Mouse (Mus musculus) kidney, adult 2 months (tissue): ENCODE data around the gene Smim1. TPM values are rescaled to one million over a fixed set of nuclear protein-coding genes. Genes with fewer than 3 reads are reported as not detected.

ENCODE experiments used
- DNase-seq: peaks from one replicate; pipeline ENCODE4 v3.0.0; 2021
- H3K27ac ChIP-seq: fragments of 200-500 bp; 2 replicates; pipeline ENCODE4 v1.5.1; 2012; ENCODE audit warnings: low read depth, low read length, control low read depth, inconsistent platforms; ENCODE audit not compliant: insufficient read depth
- H3K27me3 ChIP-seq: fragments of 200-500 bp; replicated peaks from 2 replicates; pipeline ENCODE4 v1.6.1; 2012; ENCODE audit warnings: mild to moderate bottlenecking, moderate library complexity, low read length, inconsistent platforms; ENCODE audit not compliant: control insufficient read depth, insufficient read depth
- H3K36me3 ChIP-seq: fragments of 200-500 bp; 2 replicates; pipeline ENCODE4 v1.6.1; 2012; ENCODE audit warnings: mild to moderate bottlenecking, moderate library complexity, low read length, inconsistent platforms; ENCODE audit not compliant: control insufficient read depth, insufficient read depth
- H3K4me1 ChIP-seq: fragments of 200-500 bp; 2 replicates; pipeline ENCODE4 v1.6.1; 2011; ENCODE audit warnings: low read length; ENCODE audit not compliant: control insufficient read depth, insufficient read depth
- H3K4me3 ChIP-seq: fragments of 200-500 bp; 2 replicates; pipeline ENCODE4 v1.5.1; 2011; ENCODE audit warnings: mild to moderate bottlenecking, low read depth, low read length, control low read depth; ENCODE audit not compliant: insufficient read depth
- CTCF ChIP-seq: fragments of 200-500 bp; conservative IDR thresholded peaks from 2 replicates; pipeline ENCODE4 v1.5.1; 2011; ENCODE audit warnings: low read depth, mild to moderate bottlenecking, control low read depth, low read length, moderate library complexity, mixed read lengths; ENCODE audit not compliant: insufficient read depth, insufficient read length
- POLR2A ChIP-seq: fragments of 200-500 bp; IDR thresholded peaks from one replicate; pipeline ENCODE4 v1.6.1; 2011; ENCODE audit warnings: low read depth, low read length, control low read depth
- WGBS: fragments of 180-500 bp; shearing (Covaris S2); methylation state at CpG from one replicate; pipeline ENCODE4 v1.1.7; 2018; 5-methylcytosine and 5-hydroxymethylcytosine counted together
- polyA plus RNA-seq: library from polyadenylated mRNA; depleted of rRNA; stranded (reverse); fragments of >200 nt; gene quantifications from 2 replicates; pipeline ENCODE4 v1.2.3, GENCODE M21; 2012

The Smim1 gene
- polyA plus RNA-seq, 1 experiment: 294 TPM

DNA sequence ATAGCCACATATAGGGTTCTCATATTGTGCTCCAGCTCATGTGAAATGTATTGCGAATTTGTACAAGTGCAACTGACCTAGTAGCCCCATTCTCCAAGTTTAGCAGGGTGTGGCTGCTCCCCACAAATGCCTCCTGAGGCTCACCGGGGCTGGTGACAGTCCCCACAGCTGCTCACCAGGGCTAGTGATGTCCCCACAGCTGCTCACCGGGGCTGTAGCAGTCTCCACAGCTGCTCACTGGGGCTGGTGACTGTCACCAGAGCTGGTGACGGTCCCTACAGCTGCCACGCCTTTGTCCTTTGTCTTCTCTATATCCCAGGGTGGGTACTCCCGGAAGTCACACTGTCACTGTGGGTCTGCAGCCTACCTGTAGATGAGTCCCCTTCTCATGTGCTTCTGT lies 19.8 kb downstream of the Smim1 start:
- H3K27ac ChIP-seq: no peak overlapping the region
- no peak overlapping the region for H3K4me3 ChIP-seq
- no peaks in the 10 kb centered on the region for H3K27me3 ChIP-seq
- no peaks in the 10 kb centered on the region for H3K4me1 ChIP-seq
- no peaks in the 10 kb centered on the region for H3K36me3 ChIP-seq
- TF ChIP-seq CTCF (no peak), POLR2A (no peak)
- DNase-seq: no peak
- 97% methylated on average over 6 of the region's 6 CpGs for WGBS

DNA sequence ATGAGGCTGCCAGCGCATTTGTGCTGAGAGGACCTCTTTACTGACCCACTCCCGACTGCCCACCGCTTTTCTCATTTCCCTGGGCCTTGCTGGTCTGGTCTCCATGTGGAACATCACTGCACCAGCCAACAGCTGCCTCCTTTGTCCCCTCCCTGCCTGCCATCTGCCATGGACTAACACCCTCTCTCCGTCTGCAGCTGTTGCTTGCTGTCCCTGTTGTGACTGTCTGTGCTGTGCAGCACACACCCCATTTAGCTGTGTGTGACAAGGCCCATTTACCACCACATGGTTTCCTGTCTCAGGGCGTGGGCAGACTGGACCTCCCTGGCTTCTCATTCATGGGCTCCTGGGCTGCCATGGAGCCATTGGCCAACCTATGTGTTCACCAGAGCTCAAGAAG lies 20.5 kb downstream of the Smim1 start:
- Histone ChIP-seq H3K36me3 (no peaks in the 10 kb centered on the region), H3K27ac (no peak overlapping the region), H3K4me3 (no peak overlapping the region), H3K27me3 (no peaks in the 10 kb centered on the region), H3K4me1 (no peaks in the 10 kb centered on the region)
- 94% methylated on average over 5 of the region's 5 CpGs for WGBS
- no peak for TF ChIP-seq POLR2A
- TF ChIP-seq CTCF: no peak
- DNase-seq: no peak

DNA sequence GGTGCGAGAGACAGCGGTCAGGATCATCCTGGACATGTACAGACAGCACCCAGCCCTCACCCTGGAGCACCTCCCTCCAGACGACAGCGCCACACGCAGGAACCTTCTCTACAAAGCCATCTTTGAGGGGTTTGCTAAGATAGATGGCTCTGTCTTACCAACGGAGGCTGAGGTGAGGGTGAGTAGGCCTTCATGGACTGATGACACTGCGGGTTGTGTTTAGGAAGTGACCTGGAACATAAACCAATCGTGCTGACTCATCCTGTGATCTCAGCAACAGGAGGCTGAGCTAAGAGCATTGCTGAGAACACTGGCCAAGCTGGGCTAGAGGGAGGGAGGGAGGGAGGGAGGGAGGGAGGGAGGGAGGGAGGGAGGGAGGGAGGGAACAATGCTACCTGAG lies 32.5 kb downstream of the Smim1 start:
- TF ChIP-seq CTCF: no peak
- TF ChIP-seq POLR2A: no peak
- H3K4me3 ChIP-seq: no peak overlapping the region
- H3K27me3 ChIP-seq: no peaks in the 10 kb centered on the region
- DNase-seq: no peak
- H3K27ac ChIP-seq: no peak overlapping the region
- no peaks in the 10 kb centered on the region for H3K36me3 ChIP-seq
- 91% methylated on average over 8 of the region's 8 CpGs for WGBS
- H3K4me1 ChIP-seq: no peaks in the 10 kb centered on the region

DNA sequence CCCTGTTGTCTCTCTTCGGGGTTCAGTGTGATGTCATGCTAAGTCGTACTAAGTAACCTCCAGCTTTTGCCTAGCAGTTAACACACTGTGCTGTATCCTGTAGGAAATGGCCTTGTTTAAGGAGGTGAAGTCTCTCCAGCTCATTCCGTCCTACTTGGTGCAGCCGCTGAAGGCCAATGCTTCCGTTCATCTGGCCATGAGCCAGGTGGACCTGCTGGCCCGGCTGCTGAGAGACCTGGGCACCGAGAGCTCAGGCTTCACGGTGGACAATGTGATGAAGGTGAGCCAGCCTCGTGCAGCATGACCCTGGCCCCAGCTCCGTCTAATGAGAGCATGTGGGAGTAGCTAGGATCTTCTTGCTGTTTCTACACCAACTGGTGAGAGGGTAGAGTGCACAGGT lies 33.3 kb downstream of the Smim1 start:
- Histone ChIP-seq H3K4me3 (no peak overlapping the region), H3K27me3 (no peaks in the 10 kb centered on the region), H3K4me1 (no peaks in the 10 kb centered on the region), H3K27ac (no peak overlapping the region), H3K36me3 (no peaks in the 10 kb centered on the region)
- TF ChIP-seq POLR2A (no peak), CTCF (no peak)
- peak; percentile 27 for DNase-seq
- WGBS: 64% methylated on average over 10 of the region's 10 CpGs

DNA sequence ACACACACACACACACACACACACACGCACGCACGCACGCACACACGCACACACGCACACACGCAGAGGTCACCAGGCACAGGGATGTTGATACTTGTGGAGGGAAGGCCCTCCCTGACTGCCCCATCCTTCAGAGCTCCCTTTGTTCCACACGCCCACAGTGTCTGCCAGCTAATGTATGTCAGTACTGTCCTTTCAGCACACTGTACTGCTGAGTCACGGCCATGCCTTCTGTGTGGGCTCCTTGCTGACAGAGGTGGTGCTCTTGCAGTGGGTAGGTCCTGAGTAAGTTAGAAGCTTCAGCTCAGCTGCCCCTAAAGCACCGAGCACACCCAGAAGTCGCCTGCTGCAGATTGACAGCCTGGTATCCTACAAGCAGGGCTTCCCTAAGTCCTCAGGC lies 45.6 kb downstream of the Smim1 start:
- no peak overlapping the region for H3K4me3 ChIP-seq
- no peaks in the 10 kb centered on the region for H3K4me1 ChIP-seq
- no peak for TF ChIP-seq POLR2A
- TF ChIP-seq CTCF: no peak
- 93% methylated on average over 11 of the region's 11 CpGs for WGBS
- H3K27ac ChIP-seq: no peak overlapping the region
- peaks cover 2% of the 10 kb centered on the region for H3K36me3 ChIP-seq
- H3K27me3 ChIP-seq: no peaks in the 10 kb centered on the region
- no peak for DNase-seq

DNA sequence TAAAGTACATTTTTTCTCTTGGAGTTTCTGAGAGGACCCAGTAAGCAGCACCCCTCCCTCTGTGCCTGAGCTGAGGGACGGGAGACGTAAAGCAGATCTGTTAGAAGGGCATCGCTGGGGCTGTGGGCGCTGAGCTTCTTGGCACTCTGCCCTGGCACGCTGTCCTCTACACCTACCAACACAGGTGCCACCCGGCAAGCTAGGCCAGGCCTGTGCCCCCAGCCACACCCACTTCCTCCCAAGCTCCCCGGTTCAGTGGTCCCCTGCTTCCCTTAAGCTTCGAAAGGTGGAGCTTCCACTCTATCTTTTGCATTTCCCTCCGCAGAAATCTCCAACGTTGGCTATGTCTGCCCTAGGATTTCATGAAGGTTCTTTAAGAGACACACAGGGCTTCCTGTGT lies 46.8 kb downstream of the Smim1 start:
- no peaks in the 10 kb centered on the region for H3K27me3 ChIP-seq
- H3K4me1 ChIP-seq: no peaks in the 10 kb centered on the region
- H3K36me3 ChIP-seq: no peaks in the 10 kb centered on the region
- TF ChIP-seq CTCF (no peak), POLR2A (no peak)
- no peak overlapping the region for H3K27ac ChIP-seq
- DNase-seq: no peak
- no peak overlapping the region for H3K4me3 ChIP-seq
- 78% methylated on average over 10 of the region's 10 CpGs for WGBS

DNA sequence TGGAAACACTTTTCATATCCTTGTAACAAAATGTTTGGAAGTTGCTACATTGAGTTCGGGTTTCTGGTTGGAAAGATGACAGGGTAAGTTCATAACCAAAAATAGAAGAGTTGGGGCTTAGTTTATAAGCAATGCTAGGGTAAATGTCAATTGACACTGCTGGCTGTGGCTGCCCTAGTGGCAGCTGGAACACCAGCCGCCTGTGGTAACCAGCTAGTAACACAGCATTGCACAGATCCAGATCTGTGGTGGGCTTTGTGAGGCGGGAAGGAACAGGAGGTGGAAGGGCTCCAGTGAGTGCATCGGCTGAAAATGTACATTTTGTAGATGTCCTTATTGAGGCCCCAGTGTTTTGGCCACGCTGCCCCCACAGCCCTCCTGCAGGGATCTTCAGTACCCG lies 50.3 kb downstream of the Smim1 start:
- Histone ChIP-seq H3K27me3 (no peaks in the 10 kb centered on the region), H3K27ac (no peak overlapping the region), H3K4me3 (peak overlapping the region; percentile 1; the same call in 1 of the 2 replicates), H3K4me1 (no peaks in the 10 kb centered on the region), H3K36me3 (no peaks in the 10 kb centered on the region)
- no peak for DNase-seq
- TF ChIP-seq POLR2A (no peak), CTCF (0 out of 2 replicates have a peak, but pooled peaks have one; percentile 2)
- WGBS: 27% methylated on average over 6 of the region's 6 CpGs

DNA sequence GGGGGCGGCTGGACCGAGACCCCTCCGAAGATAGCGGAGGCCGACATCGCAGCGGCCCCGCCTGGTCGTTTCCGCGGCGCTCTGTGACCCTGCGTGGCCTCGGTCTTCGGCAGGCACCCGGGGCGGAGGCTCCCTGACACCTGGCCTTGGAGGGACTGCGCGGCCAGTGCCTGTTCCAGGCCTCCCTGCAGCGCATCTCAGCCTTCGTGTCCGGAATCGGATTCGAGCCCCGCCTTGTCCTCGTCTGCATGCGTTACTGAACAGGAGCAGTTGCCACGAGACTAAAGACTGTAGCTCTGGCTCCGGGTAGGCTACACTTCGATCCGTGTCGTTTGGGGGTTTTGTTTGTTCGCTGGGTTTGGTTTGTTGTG lies 50.8 kb downstream of the Smim1 start:
- Histone ChIP-seq H3K36me3 (no peaks in the 10 kb centered on the region), H3K4me1 (no peaks in the 10 kb centered on the region), H3K27me3 (no peaks in the 10 kb centered on the region), H3K4me3 (peak overlapping the region; percentile 71), H3K27ac (no peak overlapping the region)
- DNase-seq: no peak
- under 1% methylated on average over 33 of the region's 33 CpGs for WGBS
- no peak for TF ChIP-seq POLR2A
- TF ChIP-seq CTCF: no peak
